Mouse (Mus musculus) limb, embryonic 10.5 days (tissue): Measurements from ENCODE around the gene Taf3. TPM values are rescaled to one million over a fixed set of nuclear protein-coding genes. Genes with fewer than 3 reads are reported as not detected.

Experiments used
- DNase-seq: peaks from one replicate; pipeline ENCODE4 v3.0.0-alpha.2; 2017; ENCODE audit warnings: low spot score
- H3K27ac ChIP-seq: fragments of 300-500 bp; sonication (generic); 2 replicates; pipeline ENCODE4 v1.5.1; 2016; ENCODE audit warnings: mild to moderate bottlenecking
- H3K27me3 ChIP-seq: fragments of 300-500 bp; sonication (generic); 2 replicates; pipeline ENCODE4 v1.6.1; 2016; ENCODE audit warnings: low read depth, mild to moderate bottlenecking; ENCODE audit not compliant: poor library complexity, severe bottlenecking
- H3K36me3 ChIP-seq: fragments of 300-500 bp; sonication (generic); 2 replicates; pipeline ENCODE4 v1.6.1; 2016; ENCODE audit warnings: mild to moderate bottlenecking, moderate library complexity
- H3K4me1 ChIP-seq: fragments of 300-500 bp; sonication (generic); 2 replicates; pipeline ENCODE4 v1.6.1; 2016
- H3K4me3 ChIP-seq: fragments of 300-500 bp; sonication (generic); 2 replicates; pipeline ENCODE4 v1.5.1; 2016; ENCODE audit warnings: mild to moderate bottlenecking, moderate library complexity
- H3K9me3 ChIP-seq: fragments of 300-500 bp; sonication (generic); replicated peaks from 2 replicates; pipeline ENCODE4 v1.6.1; 2016; ENCODE audit warnings: mild to moderate bottlenecking
- WGBS: fragments of 180-500 bp; shearing (Covaris S2); methylation state at CpG from one replicate; pipeline ENCODE4 v1.1.7; 2016; 5-methylcytosine and 5-hydroxymethylcytosine counted together
- polyA plus RNA-seq: library from polyadenylated mRNA; unstranded; fragments of >200 nt; fragmentation: Nextera tagmentation; extraction: Ambion mirVana; gene quantifications from 2 replicates; pipeline ENCODE4 v1.2.1, GENCODE M21; 2016

Gene Taf3
- polyA plus RNA-seq, 1 experiment from 2014 or later, result 16.3 TPM

- peak overlapping the region; percentile 58 for H3K4me3 ChIP-seq
- under 1% methylated on average over 43 of the region's 43 CpGs for WGBS
- H3K27me3 ChIP-seq, result peaks cover 90% of the 10 kb centered on the region
- H3K36me3 ChIP-seq, result no peaks in the 10 kb centered on the region
- peaks cover 57% of the 10 kb centered on the region for H3K4me1 ChIP-seq
- no peaks in the 10 kb centered on the region for H3K9me3 ChIP-seq
- DNase-seq, result peak; percentile 73
- peak overlapping the region; percentile 25; the same call in 1 of the 2 replicates for H3K27ac ChIP-seq
These were observed 165.2 kb downstream of the Taf3 start for GRCm38 (mm10) chr2:9882926-9883802.

- WGBS, result under 1% methylated on average over 39 of the region's 39 CpGs
- Histone ChIP-seq H3K9me3 (no peaks in the 10 kb centered on the region), H3K36me3 (no peaks in the 10 kb centered on the region), H3K27ac (peak overlapping the region; percentile 86; the same call in 1 of the 2 replicates), H3K4me1 (peaks cover 58% of the 10 kb centered on the region), H3K27me3 (peaks cover 89% of the 10 kb centered on the region), H3K4me3 (peak overlapping the region; percentile 58)
- DNase-seq, result peak; percentile 69
These were observed 165.9 kb downstream of the Taf3 start for GRCm38 (mm10) chr2:9882371-9882925.

GRCm38 (mm10) chr2:9881611-9882023 lies 166.8 kb downstream of the Taf3 start:
- peaks cover 66% of the 10 kb centered on the region for H3K4me1 ChIP-seq
- WGBS, result 1% methylated on average over 13 of the region's 13 CpGs
- H3K4me3 ChIP-seq, result peak overlapping the region; percentile 58
- H3K27ac ChIP-seq, result peak overlapping the region; percentile 86
- H3K9me3 ChIP-seq, result no peaks in the 10 kb centered on the region
- no peaks in the 10 kb centered on the region for H3K36me3 ChIP-seq
- no peak for DNase-seq
- H3K27me3 ChIP-seq, result peaks cover 89% of the 10 kb centered on the region

GRCm38 (mm10) chr2:9881051-9881591 lies 167.3 kb downstream of the Taf3 start, which contains the start of gene 4930412O13Rik:
Gene 4930412O13Rik, plus strand, starts transcription at chr2:9881252.
- peak; percentile 81 for DNase-seq
- under 1% methylated on average over 34 of the region's 35 CpGs for WGBS
- peaks cover 89% of the 10 kb centered on the region for H3K27me3 ChIP-seq
- H3K9me3 ChIP-seq, result no peaks in the 10 kb centered on the region
- peaks cover 66% of the 10 kb centered on the region for H3K4me1 ChIP-seq
- no peaks in the 10 kb centered on the region for H3K36me3 ChIP-seq
- H3K27ac ChIP-seq, result peak within 1 kb of the TSS; percentile 86
- H3K4me3 ChIP-seq, result peak within 1 kb of the TSS; percentile 58

GRCm38 (mm10) chr2:9880271-9880670 lies 168.1 kb downstream of the Taf3 start:
- Histone ChIP-seq H3K4me1 (peaks cover 66% of the 10 kb centered on the region), H3K27me3 (peaks cover 89% of the 10 kb centered on the region), H3K9me3 (no peaks in the 10 kb centered on the region), H3K27ac (no peak overlapping the region), H3K4me3 (peak overlapping the region; percentile 58; the same call in 1 of the 2 replicates), H3K36me3 (no peaks in the 10 kb centered on the region)
- DNase-seq, result no peak
- 4% methylated on average over 11 of the region's 11 CpGs for WGBS

- peak overlapping the region; percentile 54 for H3K4me3 ChIP-seq
- H3K36me3 ChIP-seq, result no peaks in the 10 kb centered on the region
- DNase-seq, result peak; percentile 94
- H3K27ac ChIP-seq, result 0 out of 2 replicates have a peak overlapping the region, but pooled peaks have one; percentile 36
- WGBS, result under 1% methylated on average over 21 of the region's 21 CpGs
- H3K27me3 ChIP-seq, result peaks cover 89% of the 10 kb centered on the region
- no peaks in the 10 kb centered on the region for H3K9me3 ChIP-seq
- H3K4me1 ChIP-seq, result peaks cover 70% of the 10 kb centered on the region
These were observed 168.9 kb downstream of the Taf3 start for GRCm38 (mm10) chr2:9879493-9879892.

- 0% methylated on average over 22 of the region's 22 CpGs for WGBS
- Histone ChIP-seq H3K27me3 (peaks cover 89% of the 10 kb centered on the region), H3K4me3 (peak overlapping the region; percentile 54), H3K9me3 (no peaks in the 10 kb centered on the region), H3K27ac (0 out of 2 replicates have a peak overlapping the region, but pooled peaks have one; percentile 36), H3K4me1 (peaks cover 69% of the 10 kb centered on the region), H3K36me3 (no peaks in the 10 kb centered on the region)
- no peak for DNase-seq
These were observed 169.3 kb downstream of the Taf3 start for GRCm38 (mm10) chr2:9879092-9879491.

GRCm38 (mm10) chr2:9878564-9879081 lies 169.8 kb downstream of the Taf3 start:
- no peaks in the 10 kb centered on the region for H3K9me3 ChIP-seq
- peak overlapping the region; percentile 54 for H3K4me3 ChIP-seq
- H3K27ac ChIP-seq, result peak overlapping the region; percentile 47; the same call in 1 of the 2 replicates
- H3K4me1 ChIP-seq, result peaks cover 64% of the 10 kb centered on the region
- peak; percentile 80 for DNase-seq
- H3K27me3 ChIP-seq, result peaks cover 89% of the 10 kb centered on the region
- no peaks in the 10 kb centered on the region for H3K36me3 ChIP-seq
- under 1% methylated on average over 33 of the region's 33 CpGs for WGBS

GRCm38 (mm10) chr2:9877966-9878563 lies 170.3 kb downstream of the Taf3 start:
- Histone ChIP-seq H3K36me3 (no peaks in the 10 kb centered on the region), H3K27me3 (peaks cover 89% of the 10 kb centered on the region), H3K27ac (peak overlapping the region; percentile 3; the same call in 1 of the 2 replicates), H3K4me3 (peak overlapping the region; percentile 54), H3K4me1 (peaks cover 59% of the 10 kb centered on the region), H3K9me3 (no peaks in the 10 kb centered on the region)
- under 1% methylated on average over 19 of the region's 19 CpGs for WGBS
- peak; percentile 58 for DNase-seq

- Histone ChIP-seq H3K9me3 (no peaks in the 10 kb centered on the region), H3K4me1 (peaks cover 58% of the 10 kb centered on the region), H3K4me3 (peak overlapping the region; percentile 54), H3K27ac (peak overlapping the region; percentile 28; the same call in 1 of the 2 replicates), H3K27me3 (peaks cover 89% of the 10 kb centered on the region), H3K36me3 (no peaks in the 10 kb centered on the region)
- WGBS, result under 1% methylated on average over 35 of the region's 35 CpGs
- DNase-seq, result no peak
These were observed 171.1 kb downstream of the Taf3 start for GRCm38 (mm10) chr2:9877326-9877690.

GRCm38 (mm10) chr2:9876621-9877325 lies 171.6 kb downstream of the Taf3 start:
- Histone ChIP-seq H3K4me3 (peak overlapping the region; percentile 54), H3K4me1 (peaks cover 58% of the 10 kb centered on the region), H3K36me3 (no peaks in the 10 kb centered on the region), H3K9me3 (no peaks in the 10 kb centered on the region), H3K27ac (peak overlapping the region; percentile 28; the same call in 1 of the 2 replicates), H3K27me3 (peaks cover 89% of the 10 kb centered on the region)
- 1% methylated on average over 31 of the region's 31 CpGs for WGBS
- DNase-seq, result peak; percentile 69
